Mouse (Mus musculus) urinary bladder, adult 18-20 months (tissue): ENCODE data around the gene Gm14326.
"Not testable (repeated sequence)": the region's sequence is repeated elsewhere in the genome, so short reads cannot be mapped to it uniquely, and the experiment has no call there.

ENCODE experiments used
- DNase-seq, 2 experiments: peaks; one replicate each; pipeline ENCODE4 v3.0.0; 2022; ENCODE audit warnings: low spot score in 2 of 2, mixed read lengths in 2 of 2

Gene Gm14326

GRCm38 (mm10) chr2:177957145-177957544 is at the start of gene Gm14326:
Gm14326 (minus strand) TSS chr2:177957297.
- peak; percentile 60 to 87 for DNase-seq

- DNase-seq: not testable (repeated sequence)
Observed at GRCm38 (mm10) chr2:177974814-177975213, 17.7 kb upstream of the Gm14326 start.

GRCm38 (mm10) chr2:177956734-177957133 is 363 bp downstream of the Gm14326 start:
- DNase-seq: peak in 1 of 2 experiments; percentile 21

GRCm38 (mm10) chr2:177925563-177926103 is 31.5 kb downstream of the Gm14326 start, which contains the start of gene Zfp972:
Zfp972 (minus strand) TSS chr2:177925613.
- DNase-seq: not testable (repeated sequence)

- not testable (repeated sequence) for DNase-seq
Observed at GRCm38 (mm10) chr2:177903276-177903675, 53.8 kb downstream of the Gm14326 start.

- not testable (repeated sequence) for DNase-seq
Observed at GRCm38 (mm10) chr2:177898171-177898570, 58.9 kb downstream of the Gm14326 start.

GRCm38 (mm10) chr2:177897046-177897578 is 60.0 kb downstream of the Gm14326 start, which contains the start of gene Gm14327:
Gm14327 (plus strand) TSS chr2:177897096.
- DNase-seq: not testable (repeated sequence)

- not testable (repeated sequence) for DNase-seq
Observed at GRCm38 (mm10) chr2:177887743-177888142, 69.4 kb downstream of the Gm14326 start.
